Mouse (Mus musculus) testis, postnatal 10 days (tissue): Measurements from ENCODE around the gene Polr2h.
A peak's percentile ranks its signal among the peaks of the same experiment; 100 is the strongest.

Experiments used
- DNase-seq: peaks from one replicate; pipeline ENCODE4 v3.0.0; 2021; ENCODE audit warnings: low spot score

Gene Polr2h

GRCm38 (mm10) chr16:20723247-20723646, 5.8 kb downstream of the Polr2h start:
- no peak for DNase-seq

- DNase-seq, result peak; percentile 75
These were observed 6.9 kb downstream of the Polr2h start for GRCm38 (mm10) chr16:20724338-20724748.

- DNase-seq, result no peak
These were observed 7.9 kb downstream of the Polr2h start for GRCm38 (mm10) chr16:20725321-20725720.

GRCm38 (mm10) chr16:20725750-20726149, 8.3 kb downstream of the Polr2h start:
- DNase-seq, result no peak

GRCm38 (mm10) chr16:20726384-20726783, 8.9 kb downstream of the Polr2h start:
- DNase-seq, result no peak

DNA sequence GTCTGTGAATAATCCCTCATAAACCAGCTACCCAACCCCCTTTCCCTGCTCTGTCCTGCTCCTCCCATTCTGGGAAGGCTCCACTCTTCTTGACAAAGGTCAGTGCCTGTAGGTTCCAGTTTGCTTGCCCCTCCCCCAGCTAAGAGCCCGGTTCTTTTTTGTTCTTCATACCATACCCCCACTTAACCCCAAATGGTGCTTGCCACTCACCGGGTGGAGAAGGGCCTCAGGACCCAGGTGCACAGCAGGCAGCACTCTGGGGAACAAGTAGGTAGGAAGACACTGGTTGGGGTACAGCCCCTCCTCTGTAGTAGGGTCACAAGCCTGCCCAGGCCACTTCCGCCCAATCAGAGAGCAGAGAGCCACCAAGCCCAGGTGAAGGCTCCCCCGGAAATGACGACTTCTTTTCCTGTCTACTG, 12.8 kb downstream of the Polr2h start:
- no peak for DNase-seq

DNA sequence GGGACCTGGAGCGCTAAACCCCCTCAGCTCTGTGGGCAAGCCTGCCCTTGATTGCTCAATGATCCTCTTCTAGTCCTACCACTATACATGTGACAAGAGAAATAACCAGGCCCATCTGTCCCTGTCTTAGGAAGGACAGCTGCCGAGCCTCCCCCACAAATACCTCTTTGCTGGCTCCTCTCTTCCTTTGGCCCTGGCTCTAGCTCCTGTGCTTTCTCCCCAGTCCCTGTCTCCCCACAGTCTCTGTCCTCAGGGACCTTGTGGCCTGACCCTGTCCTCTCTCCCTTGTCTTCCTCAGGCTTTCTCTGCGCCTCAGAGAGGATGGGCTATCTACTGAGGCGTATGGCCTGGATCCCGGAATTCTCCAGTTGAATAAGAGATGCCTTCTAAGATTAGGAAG, 14.2 kb downstream of the Polr2h start:
- DNase-seq, result no peak

GRCm38 (mm10) chr16:20732251-20732924, 14.9 kb downstream of the Polr2h start:
- peak; percentile 71 for DNase-seq

- DNase-seq, result peak; percentile 79
These were observed 15.7 kb downstream of the Polr2h start, which contains the start of gene Chrd for GRCm38 (mm10) chr16:20732925-20733730. Chrd (plus strand) TSS chr16:20733127.

DNA sequence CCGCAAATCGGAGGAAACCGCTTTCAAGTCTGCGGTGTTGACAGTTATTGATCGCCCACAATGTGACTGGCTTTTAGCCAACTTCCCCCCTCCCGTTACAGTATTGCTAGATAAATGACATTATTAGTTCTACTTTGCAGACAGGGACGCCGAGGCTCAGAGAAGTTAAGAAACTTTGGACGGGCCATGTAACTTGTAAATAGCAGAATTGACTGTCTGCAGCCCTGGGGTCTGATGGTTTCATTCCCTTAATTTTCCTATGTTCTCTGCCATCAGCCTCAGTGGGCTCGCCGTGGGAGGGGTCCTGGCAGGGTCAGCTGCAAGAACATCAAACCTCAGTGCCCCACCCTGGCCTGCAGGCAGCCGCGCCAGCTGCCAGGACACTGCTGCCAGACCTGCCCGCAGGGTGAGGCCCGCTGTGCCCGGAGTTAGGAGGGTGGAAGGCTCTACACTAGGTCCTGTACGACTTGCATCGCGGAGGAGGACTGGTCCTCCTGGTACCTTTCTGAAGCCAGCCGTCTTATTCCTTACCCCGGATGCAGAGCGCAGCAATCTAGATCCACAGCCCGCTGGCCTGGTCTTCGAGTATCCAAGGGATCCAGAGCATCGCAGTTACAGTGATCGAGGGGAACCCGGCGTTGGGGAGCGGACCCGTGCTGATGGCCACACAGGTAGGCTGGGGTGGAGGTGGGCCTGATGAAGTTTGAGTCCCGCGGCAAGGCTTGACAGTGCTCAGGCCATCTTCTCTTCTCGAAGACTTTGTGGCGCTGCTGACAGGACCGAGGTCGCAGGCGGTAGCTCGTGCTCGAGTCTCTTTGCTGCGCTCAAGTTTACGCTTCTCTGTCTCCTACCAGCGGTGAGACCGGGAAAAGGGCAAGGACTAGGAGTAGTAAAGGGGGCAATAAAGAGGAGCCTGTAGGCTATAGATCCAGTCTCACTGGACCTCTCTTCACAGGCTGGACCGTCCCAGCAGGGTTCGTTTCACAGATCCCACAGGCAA, 16.6 kb downstream of the Polr2h start, which contains the start of gene Thpo:
Thpo (minus strand) TSS at position 781 of the 1,000 bp plus-strand sequence.
- DNase-seq, result no peak

DNA sequence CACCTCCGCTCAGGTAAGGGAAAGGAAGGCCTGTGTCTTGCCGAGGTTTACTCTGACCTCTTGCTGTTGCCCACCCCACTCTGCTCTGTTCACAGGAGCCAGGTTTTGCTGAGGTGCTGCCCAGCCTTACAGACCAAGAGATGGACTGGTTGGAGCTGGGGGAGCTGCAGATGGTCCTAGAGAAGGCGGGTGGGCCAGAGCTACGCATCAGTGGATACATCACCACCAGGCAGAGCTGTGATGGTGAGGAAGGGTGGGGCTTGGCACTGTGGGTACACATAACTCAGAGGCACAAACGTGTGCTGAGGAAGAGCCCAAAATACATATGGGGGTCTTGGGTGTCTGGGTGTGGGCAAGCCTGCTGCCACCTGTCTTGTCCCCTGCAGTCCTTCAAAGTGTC, 18.2 kb downstream of the Polr2h start:
- no peak for DNase-seq

DNA sequence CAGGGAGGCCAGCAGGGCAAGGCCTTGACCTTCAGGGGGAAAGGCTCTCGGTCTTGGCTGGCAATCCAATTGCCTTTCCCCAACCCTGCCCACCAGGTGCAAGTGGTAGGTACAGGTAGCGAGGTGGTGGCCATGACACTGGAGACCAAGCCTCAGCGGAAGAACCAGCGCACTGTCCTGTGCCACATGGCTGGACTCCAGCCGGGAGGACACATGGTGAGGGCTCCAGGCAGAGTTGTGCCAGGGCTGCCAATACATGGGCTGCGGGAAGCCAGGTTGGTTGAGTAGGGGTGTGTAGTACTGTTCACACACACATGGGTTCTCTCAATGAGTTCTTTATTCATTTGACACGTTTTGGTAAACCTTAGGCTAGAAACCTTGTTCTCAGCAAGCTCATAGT, 18.7 kb downstream of the Polr2h start:
- no peak for DNase-seq

GRCm38 (mm10) chr16:20736823-20737222, 19.4 kb downstream of the Polr2h start:
- no peak for DNase-seq

GRCm38 (mm10) chr16:20739845-20740244, 22.4 kb downstream of the Polr2h start:
- DNase-seq, result no peak

DNA sequence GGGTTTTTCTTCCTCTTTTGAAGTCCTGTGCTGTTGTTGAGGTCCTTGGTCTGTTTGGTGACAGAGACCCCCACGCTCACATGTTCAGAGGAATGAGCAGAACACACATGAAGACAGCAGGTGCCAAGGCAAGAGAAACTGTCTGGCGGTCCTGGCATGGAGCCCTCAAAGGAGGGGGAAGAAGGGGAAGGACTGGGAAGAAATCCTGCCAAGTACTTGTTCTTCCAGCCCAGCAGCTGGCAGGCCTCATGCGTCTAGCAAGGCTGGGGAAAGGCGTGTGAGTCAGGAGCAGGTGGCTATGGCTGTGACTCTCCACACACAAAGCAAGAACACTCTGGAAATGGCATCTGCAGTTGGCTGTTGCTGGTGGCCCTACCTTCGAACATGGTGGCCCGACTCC, 29.2 kb downstream of the Polr2h start:
- DNase-seq, result peak; percentile 84

DNA sequence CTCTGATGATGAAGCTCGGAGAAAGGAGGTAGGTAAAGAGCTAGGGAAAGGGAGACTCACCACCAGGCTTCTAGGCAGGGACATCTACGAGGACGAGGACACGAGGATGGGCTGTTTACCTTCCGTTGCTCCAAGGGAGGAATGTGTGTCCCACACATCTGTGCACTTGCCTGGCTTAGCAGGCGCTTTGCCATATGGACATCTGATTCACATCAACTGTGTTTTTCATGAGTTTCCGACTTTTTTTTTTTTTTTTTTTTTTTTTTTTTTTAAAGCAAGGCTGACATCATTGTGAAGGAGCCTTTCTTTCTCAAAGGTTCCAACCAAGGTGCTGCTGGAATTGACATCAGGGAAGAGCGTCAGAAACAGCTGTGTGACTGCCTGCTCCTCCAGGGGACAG, 33.1 kb downstream of the Polr2h start:
- no peak for DNase-seq

- no peak for DNase-seq
These were observed 38.6 kb downstream of the Polr2h start for GRCm38 (mm10) chr16:20756052-20756451.

DNA sequence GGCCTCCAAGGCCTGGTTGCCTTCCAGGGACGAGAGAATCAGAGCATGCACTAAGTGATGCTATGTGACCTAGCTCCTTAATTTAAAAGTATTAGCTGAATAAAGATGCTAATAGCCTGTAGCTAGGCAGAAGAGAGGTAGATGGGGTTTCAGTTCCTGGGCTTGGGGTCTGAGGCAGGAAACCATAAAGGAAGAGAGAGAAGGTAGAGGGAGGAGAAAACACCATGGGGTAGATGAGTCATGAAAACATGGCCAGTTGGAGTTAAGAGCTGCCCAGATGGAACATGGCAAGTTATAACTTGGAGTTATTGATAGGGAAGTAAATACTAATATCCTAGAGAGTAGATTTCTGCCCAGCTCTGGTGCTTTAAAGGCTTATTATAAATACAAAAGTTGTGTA, 39.9 kb downstream of the Polr2h start:
- DNase-seq, result no peak

GRCm38 (mm10) chr16:20761681-20762080, 44.2 kb downstream of the Polr2h start:
- DNase-seq, result peak; percentile 81

GRCm38 (mm10) chr16:20765244-20765643, 47.8 kb downstream of the Polr2h start:
- peak; percentile 71 for DNase-seq
